Mouse (Mus musculus) T-helper 1 cell (primary cell): ENCODE results near the gene Kctd14.
"Not testable (repeated sequence)": the region's sequence is repeated elsewhere in the genome, so short reads cannot be mapped to it uniquely, and the experiment has no call there.

Experiments
- in situ Hi-C: fragments of 300-600 bp; cut with MboI, MseI; formaldehyde crosslinking; loops from one replicate; pipeline ENCODE4 v1.15.1; 2025; ENCODE audit warnings: high pct_unique_total_duplicates

The Kctd14 gene

DNA sequence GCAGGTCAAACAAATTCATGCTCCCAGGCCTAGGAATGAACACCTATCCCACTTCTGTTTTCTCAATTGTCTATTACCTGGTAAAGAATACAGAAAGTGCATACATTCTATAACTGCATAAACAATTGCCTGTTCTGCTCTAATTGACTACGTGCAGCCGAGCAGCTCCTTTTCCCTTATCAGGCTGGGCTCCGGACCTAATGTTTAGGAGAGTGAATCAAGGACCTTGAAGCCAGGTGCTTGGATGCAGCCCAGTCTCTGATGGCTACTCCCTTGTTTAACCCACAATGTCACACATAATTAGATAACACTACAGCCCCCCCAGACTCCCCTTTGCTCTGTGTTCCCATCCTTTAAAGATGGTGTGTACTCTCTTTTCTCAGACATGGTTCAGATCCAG lies 17.6 kb upstream of the Kctd14 start:
- in situ Hi-C loops = not testable (repeated sequence)

DNA sequence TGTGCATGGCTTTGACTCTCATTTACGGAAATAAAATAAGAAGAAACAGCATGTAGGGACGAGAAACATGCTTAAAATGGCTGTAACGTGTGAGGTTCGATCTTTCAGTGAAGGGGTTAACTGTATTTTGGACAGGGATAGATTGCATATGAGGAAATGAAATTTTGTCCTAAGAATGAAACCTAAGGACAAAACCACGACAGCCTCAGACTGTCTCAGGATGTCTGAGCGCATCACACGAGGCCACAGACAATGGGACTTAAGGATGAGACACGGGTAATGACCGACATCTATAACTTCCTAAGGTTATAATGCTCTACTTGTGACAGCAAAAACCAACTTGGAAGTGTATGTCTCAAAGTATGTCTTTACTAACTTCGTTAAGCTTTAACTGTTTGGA lies 16.6 kb upstream of the Kctd14 start:
- in situ Hi-C loops = no loop called here

DNA sequence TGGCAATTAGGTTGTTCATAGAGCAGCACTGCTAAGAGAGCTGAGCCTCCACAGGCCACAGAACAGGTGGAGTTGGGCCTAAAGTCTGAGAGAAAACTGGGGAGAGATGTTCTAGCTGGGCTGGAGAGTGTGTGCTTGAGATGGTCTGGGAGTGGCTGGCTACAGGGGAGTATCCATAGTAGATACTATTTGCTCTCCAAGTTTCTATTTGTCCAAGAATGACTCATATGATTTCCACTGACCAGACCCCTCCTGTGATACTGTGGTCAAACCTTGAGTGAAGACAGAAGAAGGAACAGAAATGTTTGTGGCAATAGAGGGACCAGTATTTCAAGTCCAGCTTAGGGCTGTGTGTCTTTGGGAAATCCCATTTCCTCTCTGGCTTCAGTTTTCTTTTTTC lies 12.1 kb upstream of the Kctd14 start:
- in situ Hi-C loops = no loop called here

DNA sequence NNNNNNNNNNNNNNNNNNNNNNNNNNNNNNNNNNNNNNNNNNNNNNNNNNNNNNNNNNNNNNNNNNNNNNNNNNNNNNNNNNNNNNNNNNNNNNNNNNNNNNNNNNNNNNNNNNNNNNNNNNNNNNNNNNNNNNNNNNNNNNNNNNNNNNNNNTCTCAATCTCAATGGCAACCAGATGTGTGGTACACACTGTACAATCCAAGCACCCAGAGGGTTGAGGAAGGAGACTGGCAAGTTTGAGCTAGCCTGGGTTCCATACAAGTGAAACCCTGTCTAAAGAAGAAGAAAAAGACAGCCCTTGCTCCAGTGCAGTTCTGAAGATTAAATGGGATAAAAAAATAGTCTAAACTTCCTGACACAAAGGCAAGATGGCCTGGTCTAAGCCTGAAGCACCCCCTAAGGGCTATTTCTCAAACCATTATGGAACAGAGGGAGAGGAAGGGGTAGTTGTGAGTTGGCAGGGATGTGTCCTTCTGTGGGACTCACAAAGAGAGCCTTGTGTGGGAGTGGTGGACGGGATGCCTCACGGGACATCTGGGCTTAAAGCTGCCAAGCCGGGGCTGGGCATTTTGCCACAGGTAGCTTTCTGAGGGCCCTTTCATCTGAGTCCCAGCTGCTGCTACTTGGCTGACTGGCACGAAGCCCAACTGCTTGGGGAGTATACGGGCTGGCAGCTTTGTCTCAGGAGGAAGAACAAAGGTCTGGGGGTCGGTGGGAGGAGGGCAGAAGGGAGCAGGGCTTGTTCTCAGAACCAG lies 4.8 kb upstream of the Kctd14 start:
- in situ Hi-C loops = no loop called here

DNA sequence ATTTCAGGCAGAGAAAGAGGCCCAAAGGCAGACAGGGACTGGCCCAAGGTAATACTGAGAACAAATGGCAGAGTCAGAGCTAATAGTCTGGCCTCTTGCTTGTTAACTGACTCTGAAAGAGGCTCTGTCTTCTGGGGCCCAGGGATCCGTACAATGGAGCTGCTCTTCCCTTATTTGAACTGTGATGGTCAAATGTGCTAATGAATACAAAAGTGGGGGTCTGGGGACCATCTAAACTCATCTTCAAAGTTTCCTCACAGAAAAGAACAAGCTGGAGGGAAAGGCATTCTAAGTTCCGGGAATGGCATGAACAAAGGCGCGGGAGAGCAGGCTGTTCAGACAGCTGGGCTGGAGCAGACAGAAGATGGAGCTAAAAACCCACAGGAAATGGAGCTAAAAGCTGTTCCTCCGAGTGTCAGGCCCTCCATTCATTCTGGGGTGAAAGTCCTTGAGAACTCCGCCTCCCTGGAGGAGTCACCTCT lies 4.0 kb upstream of the Kctd14 start:
- in situ Hi-C loops = no loop called here

DNA sequence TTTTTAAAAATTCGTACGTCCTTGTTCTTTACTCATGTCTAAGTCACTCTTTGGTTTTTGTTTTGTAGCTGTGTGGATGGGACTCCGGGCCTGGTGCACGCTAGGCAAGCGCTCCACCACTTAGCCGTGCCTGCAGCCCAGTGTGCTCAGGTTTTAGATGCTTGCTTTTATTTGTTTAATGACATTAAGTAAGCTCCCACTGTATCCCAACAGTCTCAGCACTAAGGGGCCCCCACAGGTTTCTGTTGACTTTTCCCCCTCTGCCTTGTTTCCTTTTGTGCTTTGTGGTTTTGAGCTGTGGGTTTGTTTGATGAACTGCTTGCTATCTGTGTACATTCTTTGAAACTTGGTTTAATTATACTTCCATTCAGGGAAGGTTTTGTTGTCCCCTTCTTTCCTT lies 1.1 kb downstream of the Kctd14 start:
- in situ Hi-C loops = no loop called here

DNA sequence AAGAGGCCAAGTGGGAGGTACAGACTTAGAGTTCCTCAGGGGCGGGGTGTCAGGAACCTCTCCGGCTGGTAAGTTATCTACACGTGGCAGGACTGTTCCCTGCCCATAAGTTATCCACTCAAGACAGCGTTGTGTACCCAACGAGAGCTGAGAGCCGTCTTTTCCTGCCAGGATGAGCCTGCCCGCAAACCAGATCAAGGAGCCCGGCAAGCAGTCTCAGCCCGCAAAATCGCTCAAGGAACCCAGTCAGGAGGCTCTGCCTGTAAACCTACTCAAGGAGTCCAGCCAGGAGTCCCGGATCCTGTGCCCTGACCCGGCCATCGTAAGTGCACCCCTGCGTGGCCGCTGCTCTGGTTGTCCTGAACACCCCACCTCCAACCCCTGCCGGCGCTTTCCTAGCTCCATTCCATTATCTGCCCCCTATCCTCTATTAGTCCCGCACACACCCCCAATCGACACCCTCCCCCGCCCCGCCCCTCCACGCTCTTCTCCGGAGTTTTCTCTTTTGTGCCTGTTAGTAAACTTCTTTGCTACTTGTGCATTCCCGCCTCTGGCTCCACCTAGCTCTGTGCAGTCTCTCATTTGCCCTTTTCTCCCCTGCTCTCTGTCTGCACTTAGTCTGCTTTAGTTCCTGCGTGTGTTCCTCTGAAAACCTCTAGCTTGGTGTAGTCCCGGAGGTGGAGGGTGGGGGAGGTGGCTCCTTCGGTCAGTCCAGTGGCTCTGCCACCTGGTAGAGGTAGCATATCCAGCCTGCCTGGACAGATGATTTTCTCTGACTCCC lies 2.2 kb downstream of the Kctd14 start:
- in situ Hi-C loops = no loop called here

DNA sequence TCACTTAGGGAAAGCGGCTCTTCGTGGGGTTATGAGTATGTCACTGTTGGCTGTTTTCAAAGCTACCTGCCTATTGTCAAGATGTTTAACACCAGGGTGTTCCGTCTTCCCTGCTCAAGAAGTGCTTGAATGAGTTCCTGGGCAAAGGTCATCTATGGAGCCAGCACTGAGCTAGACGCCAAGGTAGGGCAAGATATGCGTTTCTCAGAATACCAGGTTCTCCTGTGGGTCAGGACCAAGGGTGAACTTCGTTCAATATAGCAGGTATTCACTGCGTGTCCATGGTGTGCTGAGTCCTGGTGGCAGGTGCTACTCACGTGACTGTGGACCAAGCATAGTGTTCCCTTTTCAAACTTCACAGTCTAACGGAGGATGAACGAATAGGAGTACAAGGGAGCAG lies 3.7 kb downstream of the Kctd14 start:
- in situ Hi-C loops = no loop called here

DNA sequence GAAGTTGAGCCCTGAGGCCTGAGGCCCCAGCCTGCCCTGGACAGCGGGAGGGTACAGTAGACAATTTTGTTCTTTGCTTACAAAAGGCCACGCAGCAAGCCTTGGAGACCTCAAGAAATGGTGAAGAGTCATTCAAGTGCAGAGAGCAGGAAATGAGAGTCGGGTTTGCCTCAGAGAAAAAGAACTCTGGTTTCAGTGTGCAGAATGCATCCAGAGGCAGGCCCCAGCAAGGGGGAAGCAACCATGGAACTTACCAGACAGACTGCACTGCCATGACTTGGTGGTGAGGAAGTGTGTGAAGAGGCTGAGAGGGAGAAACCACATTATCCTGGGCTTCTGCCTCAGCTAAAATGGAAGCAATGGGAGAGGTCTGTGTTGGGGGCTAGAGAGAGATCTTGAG lies 4.5 kb downstream of the Kctd14 start:
- in situ Hi-C loops = no loop called here

DNA sequence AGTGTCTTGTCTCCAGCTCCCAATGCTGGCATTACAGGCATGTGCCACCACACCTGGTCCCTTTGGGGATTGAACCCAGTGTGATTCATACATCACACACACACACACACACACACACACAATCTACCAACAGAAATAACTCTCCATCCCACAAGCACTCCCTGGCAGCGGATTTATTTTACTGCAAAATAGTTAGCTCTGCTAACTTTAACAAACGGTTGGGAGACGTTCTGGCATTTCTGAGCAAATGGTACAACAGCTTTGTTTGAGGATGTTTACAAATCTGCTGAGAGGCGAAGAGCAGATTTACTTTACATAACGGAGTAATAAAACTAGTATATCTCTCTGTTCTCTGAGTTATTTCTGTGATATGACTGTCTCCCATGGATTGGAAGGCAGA lies 21.9 kb downstream of the Kctd14 start:
- in situ Hi-C loops = no loop called here

DNA sequence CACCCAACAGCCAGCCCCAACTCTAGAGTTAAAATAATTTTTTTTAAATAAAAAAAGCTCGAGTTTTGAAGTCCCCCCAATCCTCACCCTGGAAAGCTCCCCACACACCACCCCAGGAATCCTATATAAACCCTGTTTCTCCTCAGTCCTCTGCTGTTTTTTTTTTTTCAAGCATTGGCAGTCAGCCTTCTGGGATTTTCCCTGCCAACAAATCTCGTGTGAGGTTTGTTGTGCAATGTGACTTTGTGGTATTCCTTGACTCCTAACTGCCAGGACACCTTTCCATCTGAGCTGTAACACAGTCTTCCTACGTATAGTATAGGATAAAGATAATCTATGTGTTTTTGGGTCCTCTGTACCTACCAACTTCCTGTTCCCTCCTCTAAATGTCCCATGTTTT lies 28.2 kb downstream of the Kctd14 start:
- in situ Hi-C loops = no loop called here

DNA sequence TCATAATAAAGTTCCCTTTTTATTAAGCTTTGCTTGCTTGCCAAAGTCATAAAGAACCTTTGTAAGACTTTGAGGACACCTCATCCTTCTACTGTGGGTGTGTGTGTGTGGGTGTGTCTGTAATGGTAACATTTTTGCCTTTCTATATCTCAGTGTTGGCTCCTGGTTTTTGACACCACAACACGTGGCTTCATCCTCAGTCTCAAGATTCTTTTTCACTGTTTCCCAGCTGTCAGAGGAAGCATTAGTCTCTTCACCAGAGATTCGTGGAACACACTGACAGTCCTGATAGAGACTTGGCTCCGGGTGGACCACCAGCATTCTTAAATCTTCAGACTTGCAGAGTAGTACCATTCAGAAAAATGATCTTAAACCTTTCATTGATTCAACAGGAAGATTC lies 29.2 kb downstream of the Kctd14 start:
- in situ Hi-C loops = no loop called here

DNA sequence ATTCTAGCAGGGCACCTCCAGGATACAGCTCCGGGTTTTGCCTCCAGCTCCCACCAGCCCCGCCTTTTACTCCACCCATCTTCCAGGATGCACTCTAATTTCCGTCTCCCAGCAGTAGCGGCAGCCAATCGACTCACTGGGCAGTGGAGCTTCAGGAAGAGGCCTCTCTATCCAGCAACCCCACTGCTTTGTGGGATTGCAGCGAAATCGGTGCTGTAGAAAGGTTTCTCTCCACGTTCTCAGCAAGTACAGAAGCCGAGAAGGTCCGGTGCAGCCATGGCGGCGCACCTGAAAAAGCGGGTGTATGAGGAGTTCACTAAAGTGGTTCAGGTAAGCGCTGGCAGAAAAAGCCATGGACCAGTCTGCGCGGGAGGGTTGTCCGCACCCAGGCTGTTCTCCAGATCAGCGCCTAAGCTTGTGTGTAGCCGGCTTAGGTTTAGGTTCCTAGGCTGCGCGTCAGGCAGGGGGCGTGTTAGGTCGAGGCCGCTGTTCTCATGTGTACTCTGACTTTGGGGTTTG lies 29.8 kb downstream of the Kctd14 start, which contains the start of gene Ints4:
Ints4 (plus strand) TSS at position 136 of the 519 bp plus-strand sequence.
- in situ Hi-C loops = no loop called here

DNA sequence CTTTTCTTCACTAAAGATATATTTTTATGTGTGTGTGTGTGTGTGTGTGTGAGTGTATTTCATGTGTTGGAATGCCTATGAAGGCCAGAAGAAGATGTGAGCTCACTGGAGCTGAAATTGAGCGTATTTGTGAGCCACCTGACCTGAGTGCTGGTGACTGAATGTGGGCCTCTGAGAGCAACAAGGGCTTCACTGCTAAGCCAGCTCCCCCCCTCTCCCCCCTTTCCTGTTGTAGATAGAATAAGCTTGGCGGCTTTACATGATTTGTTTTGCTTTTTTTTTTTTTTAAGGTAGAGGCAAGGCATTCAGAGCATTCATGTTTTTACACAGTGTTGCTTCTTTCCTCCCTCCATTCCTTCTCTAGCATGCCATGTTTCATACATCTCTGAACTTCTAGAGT lies 32.3 kb downstream of the Kctd14 start:
- in situ Hi-C loops = no loop called here

DNA sequence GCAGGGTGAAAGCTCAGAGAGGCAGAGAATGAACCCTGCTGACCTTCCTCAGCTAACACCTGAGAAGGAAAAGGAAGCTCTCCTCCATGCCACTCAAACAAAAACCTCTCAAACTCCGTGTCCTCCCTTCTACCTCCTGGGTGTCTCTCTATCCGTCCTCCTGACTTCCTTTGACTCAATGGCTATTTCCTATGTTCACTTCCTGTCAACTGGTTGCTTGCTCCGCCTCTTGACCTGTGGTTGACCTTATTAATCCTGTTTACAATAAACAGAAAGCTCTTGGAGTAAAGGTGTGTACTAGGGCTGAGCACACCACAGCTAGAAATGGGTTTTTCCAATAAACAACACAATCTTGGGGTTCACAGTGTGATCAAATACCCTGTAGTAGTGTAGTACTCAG lies 40.0 kb downstream of the Kctd14 start:
- in situ Hi-C loops = no loop called here

DNA sequence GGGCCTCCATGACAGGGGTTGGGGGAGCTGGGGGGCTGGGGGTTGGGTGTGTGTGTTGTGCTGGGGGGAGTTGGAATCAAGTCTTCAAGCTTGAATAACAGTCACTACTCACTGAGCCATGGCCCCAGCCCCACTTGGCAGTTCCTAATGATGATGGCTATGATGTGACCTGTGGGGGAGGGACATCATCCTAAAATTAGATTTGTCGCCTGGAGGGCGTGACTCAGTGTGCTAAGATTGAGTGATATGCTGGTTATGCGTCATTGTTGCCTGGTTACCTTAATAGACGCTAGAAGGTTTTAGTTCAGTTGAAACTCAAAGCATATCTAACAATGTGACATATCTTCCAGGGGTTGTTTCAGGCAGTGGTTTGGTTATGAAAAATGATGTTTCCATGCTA lies 41.3 kb downstream of the Kctd14 start:
- in situ Hi-C loops = no loop called here

DNA sequence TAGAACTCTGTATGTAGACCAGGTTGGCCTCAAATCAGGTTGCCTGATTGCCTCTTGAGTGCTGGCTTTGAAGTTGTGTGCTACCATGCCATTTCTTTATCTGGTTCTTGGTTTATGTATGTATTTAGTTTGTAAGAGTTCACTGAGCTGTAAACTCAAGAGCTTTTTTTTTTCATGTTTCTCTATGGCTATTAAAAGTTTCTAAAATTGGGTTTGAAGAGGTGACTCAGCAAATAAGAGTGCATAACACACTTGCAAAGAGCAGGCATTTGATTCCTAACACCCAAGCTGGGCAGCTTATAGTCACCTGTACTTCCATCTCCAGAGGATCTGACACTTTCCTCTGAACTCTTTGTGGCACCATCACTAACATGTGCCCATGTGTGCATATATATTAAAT lies 43.9 kb downstream of the Kctd14 start:
- in situ Hi-C loops = no loop called here

DNA sequence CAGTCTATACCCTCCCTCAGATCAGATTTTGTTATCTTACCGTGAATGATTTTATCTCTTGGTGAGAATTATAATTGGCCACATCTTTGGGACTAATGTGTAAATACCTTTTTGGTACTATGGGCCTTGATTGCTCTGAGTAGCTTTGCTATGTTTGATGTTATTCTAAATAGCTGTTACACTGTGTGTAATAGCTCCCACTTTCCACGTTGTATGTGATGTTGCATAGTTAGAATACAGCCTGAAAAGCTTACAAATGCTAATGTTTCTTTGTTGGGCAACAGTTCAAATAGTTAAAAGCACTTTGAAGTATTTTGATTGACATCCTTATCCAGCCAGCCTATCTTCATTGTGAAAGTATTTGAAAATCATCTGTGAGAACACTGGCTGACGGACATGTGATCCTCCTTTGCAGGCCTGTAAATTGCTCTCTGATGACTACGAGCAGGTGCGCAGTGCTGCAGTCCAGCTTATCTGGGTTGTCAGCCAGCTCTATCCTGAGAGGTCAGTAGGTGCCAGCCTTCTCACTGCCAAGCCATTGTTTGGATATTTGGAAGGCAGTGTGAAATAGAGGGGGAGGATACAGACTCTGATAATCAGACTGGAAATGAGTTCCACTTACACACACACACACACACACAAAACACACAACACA lies 49.6 kb downstream of the Kctd14 start:
- in situ Hi-C loops = no loop called here
